Mouse (Mus musculus): ENCODE results near the gene Chrnb2.

DNA sequence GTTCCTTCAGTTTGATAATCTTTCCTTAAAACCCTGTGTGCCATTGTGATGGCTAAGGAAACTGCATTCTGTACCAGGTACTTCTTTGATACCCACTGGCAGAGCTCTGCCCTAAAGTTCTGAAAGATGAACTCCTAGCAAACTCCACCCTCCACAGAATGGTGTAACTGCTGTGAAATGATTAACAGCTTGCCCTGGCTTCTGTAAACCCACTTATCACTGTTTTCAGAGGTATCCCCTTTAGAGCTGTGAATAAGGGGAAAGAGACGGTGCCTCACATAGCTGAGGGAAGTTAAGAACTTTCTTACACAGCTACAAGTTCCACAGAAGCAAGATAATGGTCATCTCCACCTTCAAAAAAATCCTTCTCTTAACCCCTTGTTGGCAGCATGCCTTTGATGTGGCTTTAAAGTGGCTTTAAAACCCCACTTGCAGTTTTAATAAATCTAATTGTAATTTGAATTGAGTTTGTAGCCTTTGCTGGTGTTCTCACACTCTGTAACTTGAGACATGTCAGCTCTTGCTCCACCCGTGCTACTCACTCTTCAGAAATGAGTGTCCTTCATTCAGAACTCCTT, 6.1 kb upstream of the Chrnb2 start:
- TF ChIP-seq CTCF (IDR thresholded peaks at IDR 0.05; ENCODE audit: low read depth) (no peak), EP300 (IDR thresholded peaks at IDR 0.05; ENCODE audit: low read depth) (no peak)

Data from liver, postnatal 0 days (tissue).